Mouse (Mus musculus) forebrain, embryonic 14.5 days (tissue): Measurements from ENCODE around the gene Alkal2. TPM values are rescaled to one million over a fixed set of nuclear protein-coding genes. Genes with fewer than 3 reads are reported as not detected.

Source experiments
- ATAC-seq: fragments of 200-750 bp; cut with Nextera tagmentation; 2 replicates; pipeline ENCODE4 v1.8.0; 2017; ENCODE audit warnings: mild to moderate bottlenecking, moderate library complexity
- DNase-seq: peaks from one replicate; pipeline ENCODE4 v3.0.0-alpha.2; 2015; ENCODE audit warnings: low spot score
- H3K27ac ChIP-seq: fragments of 300-500 bp; sonication (generic); 2 replicates; pipeline ENCODE4 v1.5.1; 2014; ENCODE audit warnings: low read depth, mild to moderate bottlenecking, control low read depth, low read length, moderate library complexity
- H3K27me3 ChIP-seq: fragments of 300-500 bp; sonication (generic); replicated peaks from 2 replicates; pipeline ENCODE4 v1.6.1; 2014; ENCODE audit warnings: low read length, control low read depth, mixed read lengths; ENCODE audit not compliant: control insufficient read depth, insufficient read depth
- H3K36me3 ChIP-seq: fragments of 300-500 bp; sonication (generic); 2 replicates; pipeline ENCODE4 v1.6.1; 2014; ENCODE audit warnings: low read length, control low read depth; ENCODE audit not compliant: control insufficient read depth, insufficient read depth
- H3K4me1 ChIP-seq: fragments of 300-500 bp; sonication (generic); 2 replicates; pipeline ENCODE4 v1.6.1; 2014; ENCODE audit warnings: antibody characterized with exemption, low read length, control low read depth; ENCODE audit not compliant: control insufficient read depth, insufficient read depth
- H3K4me2 ChIP-seq: fragments of 300-500 bp; sonication (generic); 2 replicates; pipeline ENCODE4 v1.6.1; 2014; ENCODE audit warnings: mild to moderate bottlenecking, control low read depth, low read length
- H3K4me3 ChIP-seq: fragments of 300-500 bp; sonication (generic); 2 replicates; pipeline ENCODE4 v1.5.1; 2014; ENCODE audit warnings: low read depth, low read length, control low read depth
- H3K9ac ChIP-seq: fragments of 300-500 bp; sonication (generic); 2 replicates; pipeline ENCODE4 v1.6.1; 2014; ENCODE audit warnings: mild to moderate bottlenecking, low read length, control low read depth, moderate library complexity
- H3K9me3 ChIP-seq: fragments of 300-500 bp; sonication (generic); replicated peaks from 2 replicates; pipeline ENCODE4 v1.6.1; 2016; ENCODE audit warnings: low read length, control low read depth, mixed read lengths; ENCODE audit not compliant: control insufficient read depth
- WGBS: fragments of 180-500 bp; shearing (Covaris S2); extraction: QIAGEN DNeasy Blood & Tissue Kit; methylation state at CpG from one replicate; pipeline ENCODE4 v1.1.7; 2014; 5-methylcytosine and 5-hydroxymethylcytosine counted together
- polyA plus RNA-seq: library from polyadenylated mRNA; unstranded; fragments of >200 nt; fragmentation: Nextera tagmentation; extraction: Ambion mirVana; gene quantifications from 2 replicates; pipeline ENCODE4 v1.2.1, GENCODE M21; 2014

Gene Alkal2
- polyA plus RNA-seq: 0.16 TPM in 1 of 2 replicates, not detected in the other

GRCm38 (mm10) chr12:30883986-30884621 is at the start of gene Alkal2:
TSS of gene Alkal2 (plus strand) at chr12:30884322.
- peak within 1 kb of the TSS; percentile 54 for H3K9ac ChIP-seq
- ATAC-seq (peak; percentile 76), DNase-seq (peak; percentile 53)
- H3K4me3 ChIP-seq: peak within 1 kb of the TSS; percentile 44
- WGBS: 1% methylated on average over 40 of the region's 58 CpGs
- no peaks in the 10 kb centered on the region for H3K36me3 ChIP-seq
- no peaks in the 10 kb centered on the region for H3K9me3 ChIP-seq
- peak within 1 kb of the TSS; percentile 96 for H3K4me2 ChIP-seq
- peaks cover 43% of the 10 kb centered on the region for H3K27me3 ChIP-seq
- H3K4me1 ChIP-seq: peaks cover 4% of the 10 kb centered on the region; the same call in 1 of the 2 replicates
- no peak within 1 kb of the TSS for H3K27ac ChIP-seq

DNA sequence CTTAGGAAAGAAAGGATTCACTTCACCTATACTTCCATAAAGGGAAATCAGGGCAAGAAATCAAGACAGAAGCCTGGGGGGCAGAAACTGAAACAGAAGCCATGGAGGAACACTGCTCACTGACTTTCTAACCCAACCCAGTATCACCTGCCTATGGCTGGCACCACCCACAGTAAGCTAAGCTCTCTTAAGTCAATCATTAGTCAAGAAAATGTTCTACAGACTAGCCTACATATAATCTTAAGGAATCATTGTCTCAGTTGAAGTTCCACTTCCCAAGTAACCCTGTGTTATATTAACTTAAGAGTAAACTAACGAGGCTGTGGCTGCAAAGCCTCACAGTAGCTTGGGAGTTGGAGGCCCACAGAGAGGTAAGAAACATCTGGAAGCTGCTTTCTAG is 35.6 kb upstream of the Alkal2 start:
- no peak for DNase-seq
- H3K4me2 ChIP-seq: no peak overlapping the region
- no peak overlapping the region for H3K4me3 ChIP-seq
- no peak overlapping the region for H3K9ac ChIP-seq
- no peaks in the 10 kb centered on the region for H3K36me3 ChIP-seq
- no peak overlapping the region for H3K27ac ChIP-seq
- no peaks in the 10 kb centered on the region for H3K4me1 ChIP-seq
- WGBS: 66% methylated on average over 1 of the region's 1 CpGs
- no peak for ATAC-seq
- no peaks in the 10 kb centered on the region for H3K27me3 ChIP-seq
- H3K9me3 ChIP-seq: no peaks in the 10 kb centered on the region

DNA sequence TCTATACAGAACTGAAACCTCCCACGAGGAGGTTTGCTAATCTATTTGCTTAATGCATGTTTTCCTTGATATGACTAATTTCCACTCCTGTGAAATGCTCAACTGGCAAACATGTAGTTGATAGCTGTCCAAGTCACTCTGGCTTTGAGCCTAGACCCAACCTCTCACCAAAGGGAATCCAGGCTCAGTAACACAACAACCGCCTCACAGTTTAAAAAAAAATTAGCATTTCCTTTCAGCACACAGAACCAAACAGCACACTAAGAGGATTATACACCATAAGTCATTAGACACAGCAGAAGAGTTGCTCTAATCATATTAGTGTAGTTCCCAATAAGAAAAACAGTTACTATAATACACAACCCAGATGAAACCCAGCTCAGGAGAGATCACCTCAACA is 33.2 kb upstream of the Alkal2 start:
- H3K9me3 ChIP-seq: no peaks in the 10 kb centered on the region
- 18% methylated on average over 2 of the region's 2 CpGs for WGBS
- ATAC-seq (peak; percentile 55; the same call in 1 of the 2 replicates), DNase-seq (peak; percentile 81)
- no peaks in the 10 kb centered on the region for H3K4me1 ChIP-seq
- no peak overlapping the region for H3K4me3 ChIP-seq
- H3K4me2 ChIP-seq: no peak overlapping the region
- no peak overlapping the region for H3K9ac ChIP-seq
- no peak overlapping the region for H3K27ac ChIP-seq
- H3K27me3 ChIP-seq: no peaks in the 10 kb centered on the region
- H3K36me3 ChIP-seq: no peaks in the 10 kb centered on the region

DNA sequence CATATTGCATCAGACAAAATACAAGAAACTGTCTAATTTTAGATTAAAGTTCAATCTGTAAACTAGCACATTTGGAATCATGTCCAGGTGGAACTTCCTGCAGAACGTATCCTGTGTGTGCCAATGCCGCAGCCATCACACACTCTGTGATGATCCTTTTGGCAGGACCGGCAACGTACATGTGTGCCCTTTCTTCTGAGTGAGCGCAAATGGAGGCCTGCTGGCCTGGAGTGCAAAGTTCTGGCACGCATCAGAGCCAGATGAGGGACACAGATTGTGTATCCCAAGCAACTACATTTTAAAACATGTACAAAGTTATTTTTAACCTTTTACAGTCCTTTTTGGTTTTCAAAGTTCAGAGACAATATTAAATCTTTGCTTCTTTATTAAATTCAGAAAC is 32.3 kb upstream of the Alkal2 start:
- H3K4me3 ChIP-seq: no peak overlapping the region
- WGBS: 69% methylated on average over 6 of the region's 6 CpGs
- H3K9ac ChIP-seq: no peak overlapping the region
- H3K27me3 ChIP-seq: no peaks in the 10 kb centered on the region
- no peaks in the 10 kb centered on the region for H3K9me3 ChIP-seq
- no peak for ATAC-seq
- no peaks in the 10 kb centered on the region for H3K36me3 ChIP-seq
- DNase-seq: peak; percentile 28
- H3K4me1 ChIP-seq: no peaks in the 10 kb centered on the region
- H3K4me2 ChIP-seq: no peak overlapping the region
- H3K27ac ChIP-seq: no peak overlapping the region

- DNase-seq: no peak
- Histone ChIP-seq H3K4me2 (no peak overlapping the region), H3K9ac (no peak overlapping the region), H3K27ac (no peak overlapping the region), H3K27me3 (no peaks in the 10 kb centered on the region), H3K4me1 (no peaks in the 10 kb centered on the region), H3K36me3 (no peaks in the 10 kb centered on the region), H3K4me3 (no peak overlapping the region), H3K9me3 (no peaks in the 10 kb centered on the region)
- 69% methylated on average over 6 of the region's 6 CpGs for WGBS
- ATAC-seq: no peak
Observed at GRCm38 (mm10) chr12:30855442-30856159, 28.5 kb upstream of the Alkal2 start.

DNA sequence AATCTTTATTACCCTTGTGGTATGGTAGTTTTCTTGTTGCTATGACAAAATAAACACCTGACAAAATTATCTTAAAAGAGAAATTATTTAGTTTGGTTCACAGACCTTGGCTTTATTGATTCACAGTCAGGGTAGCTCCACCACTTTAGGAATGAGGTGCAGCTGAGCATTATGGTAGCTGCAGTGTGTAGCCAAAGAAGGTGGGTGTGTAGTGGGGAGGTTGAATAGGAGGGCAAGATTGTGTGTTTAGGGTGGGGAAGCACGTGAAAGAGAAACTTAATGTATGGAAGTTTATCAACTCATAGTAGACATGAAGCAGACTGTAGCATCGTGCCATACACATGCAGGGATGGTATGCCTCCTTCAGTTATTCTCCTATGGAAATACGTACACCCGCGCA is 27.9 kb upstream of the Alkal2 start:
- Histone ChIP-seq H3K4me3 (no peak overlapping the region), H3K4me2 (no peak overlapping the region), H3K27me3 (no peaks in the 10 kb centered on the region), H3K9ac (no peak overlapping the region), H3K27ac (no peak overlapping the region), H3K9me3 (no peaks in the 10 kb centered on the region), H3K36me3 (no peaks in the 10 kb centered on the region), H3K4me1 (no peaks in the 10 kb centered on the region)
- WGBS: 88% methylated on average over 5 of the region's 5 CpGs
- ATAC-seq: no peak
- DNase-seq: no peak

DNA sequence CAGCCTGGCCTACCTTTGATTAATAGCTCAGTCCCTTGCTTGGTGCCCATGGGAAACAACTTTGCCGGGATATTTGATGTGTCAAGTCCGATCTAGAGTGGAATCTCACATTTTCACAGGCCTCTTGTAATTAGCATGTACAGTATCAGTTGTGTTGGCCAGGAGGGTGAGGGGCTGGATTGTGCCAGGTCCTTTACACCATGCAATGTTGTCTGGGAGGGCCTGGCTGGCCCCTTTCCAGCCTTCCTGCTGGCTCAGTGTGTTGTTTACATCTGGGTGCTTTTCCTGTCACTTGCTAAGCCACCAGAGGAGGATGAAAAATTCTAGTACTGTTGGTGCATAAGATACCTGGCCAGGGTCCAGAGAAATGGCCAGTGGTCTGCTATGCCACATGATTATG is 19.8 kb upstream of the Alkal2 start:
- no peaks in the 10 kb centered on the region for H3K9me3 ChIP-seq
- ATAC-seq (no peak; the same call in 1 of the 2 replicates), DNase-seq (peak; percentile 50)
- H3K4me2 ChIP-seq: no peak overlapping the region
- no peaks in the 10 kb centered on the region for H3K36me3 ChIP-seq
- no peaks in the 10 kb centered on the region for H3K27me3 ChIP-seq
- no peaks in the 10 kb centered on the region for H3K4me1 ChIP-seq
- no peak overlapping the region for H3K27ac ChIP-seq
- H3K4me3 ChIP-seq: no peak overlapping the region
- 58% methylated on average over 2 of the region's 2 CpGs for WGBS
- H3K9ac ChIP-seq: no peak overlapping the region

GRCm38 (mm10) chr12:30865781-30866180 is 18.3 kb upstream of the Alkal2 start:
- H3K9me3 ChIP-seq: no peaks in the 10 kb centered on the region
- WGBS: 83% methylated on average over 4 of the region's 4 CpGs
- no peak for DNase-seq

GRCm38 (mm10) chr12:30879447-30879846 is 4.7 kb upstream of the Alkal2 start:
- no peak overlapping the region for H3K4me3 ChIP-seq
- H3K27me3 ChIP-seq: peaks cover 27% of the 10 kb centered on the region
- ATAC-seq (no peak), DNase-seq (no peak)
- H3K27ac ChIP-seq: no peak overlapping the region
- H3K9ac ChIP-seq: no peak overlapping the region
- no peaks in the 10 kb centered on the region for H3K9me3 ChIP-seq
- peaks cover under 1% of the 10 kb centered on the region; the same call in 1 of the 2 replicates for H3K4me1 ChIP-seq
- H3K36me3 ChIP-seq: no peaks in the 10 kb centered on the region
- 70% methylated on average over 6 of the region's 6 CpGs for WGBS
- H3K4me2 ChIP-seq: no peak overlapping the region

More at GRCm38 (mm10) chr12:30865781-30866180, 18.3 kb upstream of the Alkal2 start:
- no peak for ATAC-seq
- Histone ChIP-seq H3K4me2 (no peak overlapping the region), H3K27me3 (no peaks in the 10 kb centered on the region), H3K27ac (no peak overlapping the region), H3K4me1 (no peaks in the 10 kb centered on the region), H3K9ac (no peak overlapping the region), H3K36me3 (no peaks in the 10 kb centered on the region), H3K4me3 (no peak overlapping the region)
